Mouse (Mus musculus) stomach, postnatal 0 days (tissue): ENCODE results near the gene Cnot6l.

Source experiments
- CTCF ChIP-seq: IDR thresholded peaks from 2 replicates; pipeline ENCODE4 v1.5.1; 2016; ENCODE audit warnings: antibody characterized with exemption, low read depth, mild to moderate bottlenecking, moderate library complexity
- EP300 ChIP-seq: optimal IDR thresholded peaks from 2 replicates; pipeline ENCODE3; 2016; ENCODE audit warnings: antibody characterized with exemption

GRCm38 (mm10) chr5:96164021-96164411, at the start of gene Cnot6l:
- TF ChIP-seq EP300 (no peak), CTCF (no peak)
